Mouse (Mus musculus) thymus, adult 2 months (tissue): ENCODE data around the gene Fars2. TPM values are rescaled to one million over a fixed set of nuclear protein-coding genes. Genes with fewer than 3 reads are reported as not detected.

ENCODE experiments used
- DNase-seq: peaks from one replicate; pipeline ENCODE4 v3.0.0; 2021
- H3K27ac ChIP-seq: fragments of 200-500 bp; 2 replicates; pipeline ENCODE4 v1.5.1; 2012; ENCODE audit warnings: low read length, control low read depth; ENCODE audit not compliant: control insufficient read depth, insufficient read depth
- H3K27me3 ChIP-seq: fragments of 200-500 bp; 2 replicates; pipeline ENCODE4 v1.6.1; 2012; ENCODE audit warnings: mild to moderate bottlenecking, low read length, moderate library complexity, mixed read lengths; ENCODE audit not compliant: control insufficient read depth, insufficient read depth
- H3K36me3 ChIP-seq: fragments of 200-500 bp; 2 replicates; pipeline ENCODE4 v1.6.1; 2012; ENCODE audit warnings: mild to moderate bottlenecking, low read length, moderate library complexity; ENCODE audit not compliant: control insufficient read depth, insufficient read depth
- H3K4me1 ChIP-seq: fragments of 200-500 bp; replicated peaks from 2 replicates; pipeline ENCODE4 v1.6.1; 2012; ENCODE audit warnings: low read length; ENCODE audit not compliant: control insufficient read depth, insufficient read depth
- H3K4me3 ChIP-seq: fragments of 200-500 bp; 2 replicates; pipeline ENCODE4 v1.5.1; 2012; ENCODE audit warnings: mild to moderate bottlenecking, low read length, control low read depth, moderate library complexity; ENCODE audit not compliant: control insufficient read depth, insufficient read depth
- CTCF ChIP-seq: fragments of 200-500 bp; IDR thresholded peaks from 2 replicates; pipeline ENCODE4 v1.5.1; 2012; ENCODE audit warnings: mild to moderate bottlenecking, control low read depth, low read length, moderate library complexity, borderline replicate concordance; ENCODE audit not compliant: control insufficient read depth, poor library complexity, insufficient read depth; ENCODE audit errors: extremely low read depth
- POLR2A ChIP-seq: fragments of 200-500 bp; IDR thresholded peaks from 2 replicates; pipeline ENCODE4 v1.6.1; 2012; ENCODE audit warnings: mild to moderate bottlenecking, low read length, control low read depth, moderate library complexity; ENCODE audit not compliant: control insufficient read depth, poor library complexity, insufficient read depth; ENCODE audit errors: extremely low read depth
- WGBS: fragments of 180-500 bp; shearing (Covaris S2); methylation state at CpG from one replicate; pipeline ENCODE4 v1.1.7; 2018; 5-methylcytosine and 5-hydroxymethylcytosine counted together
- polyA plus RNA-seq: library from polyadenylated mRNA; depleted of rRNA; stranded (reverse); fragments of >200 nt; gene quantifications from 2 replicates; pipeline ENCODE4 v1.2.3, GENCODE M21; 2012

The Fars2 gene
- polyA plus RNA-seq, 1 experiment = 47.6 TPM

DNA sequence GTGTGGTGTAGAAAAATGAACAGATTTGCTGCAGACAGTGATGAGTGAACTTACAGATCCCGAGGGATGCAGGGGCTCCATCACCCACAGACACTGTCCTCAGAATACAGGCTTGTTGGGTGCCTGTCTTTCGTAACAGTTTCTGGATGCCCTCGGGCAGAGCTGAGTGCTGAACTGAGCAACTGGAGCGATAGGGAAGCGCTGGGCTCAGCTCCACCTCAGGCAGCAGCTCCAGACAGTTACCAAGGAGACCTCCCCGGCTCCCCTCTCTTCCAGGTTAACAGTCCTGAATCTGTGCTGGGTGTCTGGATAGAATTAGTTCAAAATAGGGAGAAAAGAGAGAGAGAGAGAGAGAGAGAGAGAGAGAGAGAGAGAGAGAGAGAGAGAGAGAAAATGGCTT, 433.5 kb downstream of the Fars2 start:
- no peak for TF ChIP-seq POLR2A
- no peaks in the 10 kb centered on the region for H3K4me1 ChIP-seq
- no peak overlapping the region for H3K27ac ChIP-seq
- no peaks in the 10 kb centered on the region for H3K27me3 ChIP-seq
- 83% methylated on average over 6 of the region's 6 CpGs for WGBS
- DNase-seq = no peak
- H3K36me3 ChIP-seq = no peaks in the 10 kb centered on the region
- H3K4me3 ChIP-seq = no peak overlapping the region

DNA sequence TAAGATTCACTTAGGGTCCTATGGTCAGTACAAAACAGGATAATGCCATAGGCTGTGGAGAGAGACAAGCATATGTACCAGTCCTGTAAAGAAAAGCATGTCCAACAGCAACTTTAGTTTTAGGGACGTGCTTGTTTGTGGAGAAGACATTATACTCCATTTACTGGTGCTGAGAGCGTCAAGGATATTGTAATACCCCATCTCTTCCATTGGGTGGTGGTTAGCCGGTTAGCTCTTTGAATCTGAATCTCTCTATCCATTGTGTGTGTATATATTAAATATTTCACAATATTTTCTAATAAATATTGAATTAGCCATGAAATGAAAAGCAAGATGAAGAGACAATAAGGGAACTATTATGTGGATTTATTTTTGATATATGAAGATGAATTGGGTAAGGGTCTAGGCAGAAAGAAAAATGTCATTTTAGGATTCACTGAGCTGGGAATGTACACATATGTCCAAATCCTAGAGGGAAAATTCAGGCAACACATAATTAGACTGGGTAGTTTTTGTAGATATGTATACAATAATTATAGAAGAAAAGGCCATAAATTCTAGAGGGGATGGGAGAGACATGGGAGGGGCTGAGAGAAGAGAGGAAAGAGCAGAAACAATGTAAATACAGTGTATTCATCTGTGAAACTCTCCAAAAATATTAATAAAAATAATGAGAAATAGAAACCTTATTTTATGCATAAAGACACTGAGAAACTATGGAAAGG, 435.5 kb downstream of the Fars2 start:
- no peak for DNase-seq
- no peaks in the 10 kb centered on the region for H3K27me3 ChIP-seq
- TF ChIP-seq POLR2A (no peak), CTCF (no peak)
- WGBS = 84% methylated on average over 3 of the region's 3 CpGs
- no peak overlapping the region for H3K27ac ChIP-seq
- H3K4me3 ChIP-seq = no peak overlapping the region
- no peaks in the 10 kb centered on the region for H3K36me3 ChIP-seq
- no peaks in the 10 kb centered on the region for H3K4me1 ChIP-seq

DNA sequence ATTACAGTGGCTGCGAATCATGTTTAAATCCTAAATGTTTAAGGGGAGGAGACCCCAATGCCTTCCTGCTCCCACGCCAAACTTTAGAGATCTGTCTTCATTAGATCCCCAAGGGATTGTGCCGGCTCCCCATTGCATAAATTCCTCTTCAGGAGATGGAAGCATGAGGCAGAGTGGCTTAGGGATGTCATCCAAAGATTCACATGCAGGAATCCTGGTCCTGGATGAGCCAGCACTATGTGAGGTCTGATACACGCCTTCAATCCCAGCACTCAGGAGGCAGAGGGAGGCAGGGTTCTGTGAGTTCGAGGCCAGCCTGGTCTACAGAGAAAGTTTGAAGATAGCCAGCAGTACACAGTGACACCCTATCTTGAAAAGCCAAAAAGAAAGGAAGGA, 436.0 kb downstream of the Fars2 start:
- 94% methylated on average over 5 of the region's 5 CpGs for WGBS

DNA sequence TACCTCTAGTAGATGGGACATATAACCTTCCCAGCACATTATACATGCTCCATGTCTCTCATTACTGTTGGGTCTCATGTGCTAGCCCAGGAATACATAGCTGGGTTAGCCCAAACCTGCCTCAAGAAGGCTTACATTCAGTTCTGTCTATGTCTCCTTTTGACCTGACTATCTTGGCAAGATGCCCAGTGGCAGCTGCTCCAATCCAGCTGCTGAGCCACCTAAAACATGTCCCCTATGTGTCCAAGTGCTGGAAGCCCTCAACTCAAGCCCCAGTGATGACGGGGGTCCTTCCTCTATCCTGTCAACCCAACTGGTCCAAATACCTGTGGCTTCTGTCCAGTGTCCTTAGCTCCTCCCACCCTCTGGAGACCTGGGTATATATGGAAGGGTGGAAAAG, 437.5 kb downstream of the Fars2 start:
- 94% methylated on average over 1 of the region's 1 CpGs for WGBS
- no peak overlapping the region for H3K27ac ChIP-seq
- no peaks in the 10 kb centered on the region for H3K4me1 ChIP-seq
- no peaks in the 10 kb centered on the region for H3K36me3 ChIP-seq
- DNase-seq = no peak
- H3K4me3 ChIP-seq = no peak overlapping the region
- H3K27me3 ChIP-seq = no peaks in the 10 kb centered on the region
- TF ChIP-seq POLR2A (no peak), CTCF (no peak)

More for the DNA sequence above, 436.0 kb downstream of the Fars2 start:
- Histone ChIP-seq H3K27me3 (no peaks in the 10 kb centered on the region), H3K4me3 (no peak overlapping the region), H3K36me3 (no peaks in the 10 kb centered on the region), H3K4me1 (no peaks in the 10 kb centered on the region), H3K27ac (no peak overlapping the region)
- no peak for DNase-seq
- TF ChIP-seq CTCF (no peak), POLR2A (no peak)

DNA sequence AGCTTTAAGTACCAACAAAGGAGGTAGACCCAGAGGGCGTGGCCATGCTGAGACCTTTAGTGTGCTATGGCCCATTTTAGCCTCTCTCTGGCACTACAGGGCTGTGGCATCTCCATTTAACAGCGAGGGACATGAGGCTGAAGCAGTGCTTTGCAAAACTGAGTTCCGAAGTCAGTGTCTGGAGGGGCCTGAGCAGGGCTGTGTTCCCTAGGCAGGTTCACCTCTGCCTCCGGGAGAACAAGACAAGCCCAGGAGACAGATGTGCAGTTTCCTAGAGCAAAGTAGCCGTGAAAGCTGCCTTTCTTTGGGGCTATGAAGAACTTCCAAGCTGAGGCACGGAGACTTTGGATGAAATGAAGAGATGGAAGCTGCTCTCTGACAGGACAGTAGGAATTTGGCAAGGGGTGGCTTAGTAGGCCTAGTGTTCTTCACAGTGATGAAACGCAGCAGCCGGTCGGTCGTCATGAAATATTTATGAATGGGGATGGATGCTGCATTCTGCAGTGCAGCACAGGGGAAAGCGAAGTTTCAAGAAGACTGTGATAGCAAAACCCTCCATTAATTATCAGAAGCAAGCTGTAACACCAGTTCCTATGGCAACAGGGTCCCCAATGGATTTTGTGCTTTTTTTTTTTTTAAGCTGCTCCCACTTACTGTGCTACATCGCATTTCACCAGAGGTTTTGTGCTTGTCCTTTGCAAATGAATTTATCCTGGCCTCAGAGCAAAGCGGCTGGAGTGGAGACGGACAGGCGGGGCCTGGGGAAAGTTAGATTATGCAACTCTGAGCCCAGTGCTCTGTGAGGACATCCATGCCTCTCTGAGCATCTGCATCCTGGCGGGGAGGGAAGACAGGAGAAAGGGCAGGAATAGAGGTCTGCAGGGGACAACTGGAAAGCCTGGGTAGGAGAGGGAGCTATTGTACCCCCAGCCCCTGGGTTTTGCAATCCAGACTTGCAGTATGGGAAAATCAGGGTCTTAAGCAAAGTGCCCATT, 445.5 kb downstream of the Fars2 start:
- DNase-seq = no peak
- Histone ChIP-seq H3K4me1 (no peaks in the 10 kb centered on the region), H3K27me3 (no peaks in the 10 kb centered on the region), H3K4me3 (no peak overlapping the region), H3K36me3 (no peaks in the 10 kb centered on the region), H3K27ac (no peak overlapping the region)
- WGBS = 91% methylated on average over 16 of the region's 16 CpGs
- TF ChIP-seq CTCF = no peak

DNA sequence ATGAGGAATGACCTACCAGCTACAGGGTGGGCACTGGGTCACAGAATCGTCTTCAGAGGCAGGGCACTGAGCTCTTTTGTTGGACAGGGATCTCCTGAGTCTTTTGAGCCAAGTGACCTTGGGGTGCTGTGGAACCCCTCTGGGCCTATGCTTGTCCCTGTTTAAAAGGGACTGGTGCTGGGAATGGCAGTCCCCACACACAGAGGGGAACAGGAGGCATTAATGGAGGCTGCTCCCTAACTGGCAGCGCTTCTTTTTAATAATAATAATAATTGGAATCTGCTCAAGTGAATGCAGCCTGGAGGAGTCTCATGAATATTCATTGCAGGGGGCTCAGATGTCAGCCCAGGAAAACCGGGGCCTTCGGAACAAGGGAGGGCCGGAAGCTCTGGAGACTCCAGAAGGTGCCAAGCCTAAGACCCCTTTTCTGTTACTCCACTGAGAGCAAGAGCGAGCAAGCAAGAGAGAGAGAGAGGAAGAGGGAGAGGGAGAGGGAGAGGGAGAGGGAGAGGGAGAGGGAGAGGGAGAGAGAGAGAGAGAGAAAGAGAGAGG, 447.6 kb downstream of the Fars2 start:
- Histone ChIP-seq H3K27me3 (no peaks in the 10 kb centered on the region), H3K4me3 (no peak overlapping the region), H3K27ac (no peak overlapping the region), H3K4me1 (no peaks in the 10 kb centered on the region), H3K36me3 (no peaks in the 10 kb centered on the region)
- DNase-seq = no peak
- no peak for TF ChIP-seq POLR2A
- no peak for TF ChIP-seq CTCF
- WGBS = 86% methylated on average over 6 of the region's 6 CpGs
